Mouse (Mus musculus) left cerebral cortex, postnatal 10 days (tissue): ENCODE results near the gene Nr3c2. TPM values are rescaled to one million over a fixed set of nuclear protein-coding genes. Genes with fewer than 3 reads are reported as not detected.

Source experiments
- DNase-seq, 2 experiments: peaks; one replicate each; pipeline ENCODE4 v3.0.0; 2021 to 2022; ENCODE audit warnings: low spot score in 2 of 2, mixed read lengths in 1 of 2; ENCODE audit errors: extremely low spot score in 1 of 2
- intact Hi-C: fragments of 180-260 bp; cut with DNase I; formaldehyde crosslinking; loops from one replicate; pipeline ENCODE4 v1.15.1; 2025
- total RNA-seq, 2 experiments: library from RNA; stranded (reverse); gene quantifications; 2 replicates each; pipeline ENCODE4 v1.2.3; 2021

Nr3c2 gene
- total RNA-seq, 2 experiments from 2014 or later = 22.3 to 23.8 TPM

DNA sequence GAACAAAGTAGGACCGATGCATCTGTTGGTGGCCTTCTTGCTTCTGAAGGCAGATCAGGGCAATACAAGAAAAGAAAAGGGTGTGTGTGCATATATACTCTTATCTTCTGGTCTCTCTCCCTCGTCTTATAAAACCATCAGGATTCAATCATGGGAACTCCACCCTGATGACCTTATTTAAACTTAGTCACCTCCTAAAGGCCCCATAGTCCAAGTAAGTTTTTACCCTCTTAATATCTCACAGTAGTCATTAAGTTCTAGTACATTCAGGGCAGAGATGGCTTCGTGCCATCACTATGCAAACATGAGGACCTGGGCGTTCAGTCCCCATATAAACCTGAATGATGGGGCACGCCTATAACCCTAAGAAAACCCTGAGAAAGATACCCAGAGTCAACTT is 29.6 kb downstream of the Nr3c2 start:
- DNase-seq = no peak
- intact Hi-C loops = no loop called here

DNA sequence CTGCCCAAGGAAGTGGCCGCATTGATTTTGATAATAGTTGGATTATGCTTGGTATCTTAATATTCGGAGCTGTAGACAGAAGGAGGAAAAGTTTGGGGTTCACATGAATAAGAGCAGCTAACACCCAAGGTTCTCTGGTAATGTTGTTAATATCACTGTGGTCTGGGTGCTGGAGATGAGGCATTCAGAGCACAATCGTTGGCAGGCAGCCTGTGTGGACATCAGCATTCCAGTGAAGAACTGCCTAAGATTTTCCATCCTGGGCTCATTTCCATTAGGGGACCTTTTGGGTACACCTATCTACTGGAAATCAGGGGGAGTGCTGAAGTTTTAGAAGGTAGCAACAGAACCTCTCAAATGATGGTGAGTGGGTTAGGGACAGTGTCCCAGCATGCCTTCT is 65.8 kb downstream of the Nr3c2 start:
- no peak for DNase-seq
- intact Hi-C loops = no loop called here

DNA sequence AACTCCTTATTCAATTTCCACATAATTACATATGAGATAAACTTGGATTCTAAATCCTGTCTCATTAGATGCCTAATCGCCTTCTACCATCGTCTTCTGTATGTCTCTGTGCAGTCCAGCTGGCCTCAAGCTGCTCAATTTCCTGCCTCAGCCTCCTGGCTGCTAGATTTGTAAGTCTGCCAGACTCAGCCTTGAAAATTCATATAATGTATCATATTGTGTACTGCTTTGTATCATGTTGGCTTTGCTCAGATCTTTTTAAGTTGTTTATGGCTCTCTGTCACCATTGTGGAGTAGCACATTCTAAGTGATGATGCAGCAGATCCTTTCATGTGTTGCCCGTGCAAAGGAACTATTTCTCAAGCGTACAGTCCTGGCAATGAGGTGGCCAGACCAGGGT is 71.9 kb downstream of the Nr3c2 start:
- DNase-seq = no peak
- intact Hi-C loops = no loop called here

DNA sequence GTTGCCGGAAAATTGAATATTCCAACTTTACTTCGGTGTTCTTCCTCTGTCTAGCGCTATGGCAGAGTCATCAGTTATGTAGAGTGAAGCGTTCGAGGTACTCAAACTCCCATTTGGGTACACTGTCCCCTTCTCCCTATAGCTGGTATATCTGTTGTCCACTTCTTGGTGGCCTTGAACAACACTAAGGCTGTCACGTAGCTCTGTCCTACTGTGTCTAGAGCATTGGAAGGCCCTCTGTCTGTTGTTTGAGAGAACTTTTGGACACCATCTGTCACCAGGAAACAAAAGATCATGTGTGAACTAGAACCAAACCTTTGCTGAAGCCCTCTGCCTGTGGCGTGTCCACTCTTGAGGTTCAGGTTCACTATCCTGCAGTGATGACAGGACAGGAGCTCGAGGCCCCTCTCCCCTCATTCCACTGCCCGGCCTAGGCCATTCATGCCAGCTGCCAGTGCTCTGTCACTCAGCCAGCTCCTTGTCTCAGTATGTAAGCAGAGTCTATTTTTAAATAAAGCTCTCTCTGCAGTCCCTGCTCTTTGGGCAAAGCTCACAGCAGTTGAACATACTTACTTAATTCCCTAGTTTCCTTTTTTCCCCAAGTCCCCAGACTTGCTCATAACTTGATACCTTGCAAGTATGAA is 72.6 kb downstream of the Nr3c2 start:
- intact Hi-C loops = no loop called here
- DNase-seq = no peak

DNA sequence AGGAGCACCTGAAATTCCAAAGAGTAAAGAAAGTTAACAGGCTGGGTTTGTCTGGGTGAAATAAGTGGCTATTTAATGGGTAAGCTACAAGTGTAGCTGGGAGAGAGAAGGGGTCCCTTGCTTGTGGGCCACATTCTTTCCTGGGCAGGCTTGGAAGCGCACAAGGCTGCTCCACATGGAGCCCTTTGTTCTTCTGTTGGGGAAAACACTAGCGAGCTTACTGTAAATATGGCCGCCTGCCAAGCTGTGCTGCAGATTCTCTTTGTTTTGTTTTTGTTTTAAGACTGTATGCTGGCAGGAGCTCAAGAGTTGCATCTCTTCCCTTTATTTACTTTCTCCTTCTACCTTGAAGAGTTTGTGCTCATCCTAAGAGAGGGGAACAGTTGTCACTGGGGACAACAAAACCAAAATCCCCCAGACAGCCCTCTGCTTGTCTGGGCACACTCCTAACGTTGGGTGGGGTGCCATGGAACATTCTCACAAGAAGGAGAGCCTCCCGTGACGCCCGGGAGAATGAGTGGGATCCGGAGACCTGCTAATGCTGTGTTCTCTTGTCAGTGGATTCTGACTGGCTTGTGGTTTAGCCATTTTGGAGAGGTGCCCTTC is 73.8 kb downstream of the Nr3c2 start:
- intact Hi-C loops = no loop called here
- DNase-seq = peak in 1 of 2 experiments; percentile 88

DNA sequence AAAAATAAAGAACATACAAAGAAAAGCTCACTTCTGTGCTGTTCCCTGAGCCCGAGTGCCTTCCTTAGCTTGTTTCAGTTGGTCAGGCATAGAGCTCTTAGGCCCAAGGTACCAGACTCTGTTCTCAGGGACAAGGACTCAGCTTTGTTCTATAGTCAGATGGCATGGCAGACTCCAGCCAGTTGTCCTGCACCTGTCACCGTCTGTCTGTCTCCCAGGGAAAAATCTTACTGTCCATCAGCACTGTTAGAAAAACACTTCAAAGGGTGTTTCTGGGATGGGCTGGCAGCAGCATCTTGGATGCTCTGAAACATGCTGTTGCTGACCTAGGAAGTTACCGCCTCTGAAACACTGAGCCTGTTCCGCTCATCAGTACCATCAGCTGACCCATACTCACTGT is 78.7 kb downstream of the Nr3c2 start:
- intact Hi-C loops = no loop called here

DNA sequence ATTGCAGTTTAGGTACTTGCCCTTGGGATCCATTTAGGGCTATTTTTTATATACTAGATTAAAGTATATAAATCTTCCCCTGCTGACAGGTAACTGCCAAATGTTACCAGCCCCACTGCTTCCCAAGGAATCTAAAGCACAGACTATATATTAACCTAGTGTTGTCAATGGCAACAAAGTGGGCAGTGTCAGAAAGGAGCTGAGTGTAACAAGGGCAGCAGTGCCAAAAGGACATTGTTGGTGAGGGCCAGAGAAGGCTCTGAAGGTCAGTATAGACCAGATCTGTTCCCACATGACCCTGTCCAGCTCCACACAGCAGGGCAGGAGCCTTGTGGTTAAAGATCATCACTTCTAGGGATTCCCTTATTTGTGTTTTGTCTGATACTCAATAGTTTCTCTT is 84.8 kb downstream of the Nr3c2 start:
- DNase-seq = no peak
- intact Hi-C loops = no loop called here

More for the DNA sequence above, 78.7 kb downstream of the Nr3c2 start:
- DNase-seq = no peak

DNA sequence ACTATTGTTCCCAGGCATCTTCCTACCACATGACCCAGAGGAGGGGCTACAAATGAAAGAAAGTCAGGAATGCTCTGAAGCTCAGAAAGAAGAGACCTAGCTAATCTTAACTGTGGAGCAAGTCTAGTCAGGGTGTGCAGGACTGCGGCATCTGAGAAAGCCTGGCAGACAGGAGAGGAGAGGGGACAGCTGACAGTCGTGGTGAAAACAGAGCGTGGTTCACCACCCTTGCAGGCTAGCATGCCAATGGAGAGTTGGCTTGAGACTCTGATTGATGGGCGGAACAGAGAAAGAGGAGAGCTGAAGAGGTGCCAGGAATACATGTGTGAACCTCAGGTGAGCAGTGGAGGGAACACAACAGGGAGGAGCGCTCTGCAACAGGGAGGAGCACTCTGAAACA is 85.6 kb downstream of the Nr3c2 start:
- intact Hi-C loops = no loop called here
- DNase-seq = no peak

DNA sequence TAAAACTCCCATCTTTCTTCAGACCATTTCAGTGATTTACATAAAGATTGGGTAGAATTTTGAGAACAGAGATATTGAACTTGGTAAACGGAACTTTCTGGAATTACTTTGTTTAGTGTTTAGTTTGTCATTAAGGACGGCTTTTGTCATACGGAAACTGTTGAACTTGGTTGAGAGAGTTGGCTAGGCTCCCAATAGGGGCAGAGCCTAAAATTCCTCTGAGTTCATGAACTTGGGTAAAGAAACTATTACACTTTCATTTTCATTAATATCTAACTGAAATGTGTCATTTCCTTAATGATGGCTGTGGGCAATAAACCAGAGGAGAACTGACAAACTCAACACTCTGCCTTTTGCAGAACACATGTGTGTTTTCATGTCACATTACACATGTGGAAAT is 88.6 kb downstream of the Nr3c2 start:
- no peak for DNase-seq
- intact Hi-C loops = no loop called here

DNA sequence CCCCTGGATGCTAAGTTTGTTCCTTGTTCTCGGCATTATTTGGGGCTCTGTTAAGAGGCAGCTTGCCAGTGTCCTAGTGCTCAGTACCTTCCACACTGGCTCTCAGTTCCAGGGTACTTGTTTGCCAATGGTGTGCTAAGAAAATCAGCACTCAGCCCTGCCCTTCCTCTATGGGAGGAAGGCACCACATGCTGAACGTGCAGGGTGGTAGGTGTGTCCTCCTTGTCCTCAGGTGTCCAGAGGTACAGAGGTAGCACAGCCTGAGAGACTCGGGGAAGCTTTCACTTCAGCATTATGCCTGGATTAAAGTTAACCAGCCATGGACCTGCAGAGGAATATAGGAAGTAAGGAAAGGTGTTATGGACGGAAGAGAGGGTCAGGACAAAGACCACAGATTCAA is 99.0 kb downstream of the Nr3c2 start:
- DNase-seq = no peak
- intact Hi-C loops = no loop called here

DNA sequence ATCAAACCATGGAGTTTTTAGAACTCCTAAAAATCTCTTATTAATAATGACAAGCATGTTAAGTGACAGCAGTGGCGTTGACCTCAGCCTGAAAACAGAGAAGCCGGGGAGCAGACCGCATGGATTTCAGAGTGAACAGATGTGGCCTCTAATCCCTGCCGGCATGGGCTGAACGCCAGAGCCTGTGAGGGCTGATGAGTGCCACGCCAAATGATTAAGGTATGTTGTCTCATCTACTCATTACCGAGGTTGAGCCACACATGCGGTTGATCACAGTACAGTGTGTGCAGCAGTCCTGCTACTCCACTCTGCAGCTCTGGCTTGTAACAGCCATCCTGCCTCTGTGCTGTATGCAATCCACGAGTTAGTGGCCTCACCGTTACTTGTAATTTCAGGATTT is 110.2 kb downstream of the Nr3c2 start:
- intact Hi-C loops = no loop called here

DNA sequence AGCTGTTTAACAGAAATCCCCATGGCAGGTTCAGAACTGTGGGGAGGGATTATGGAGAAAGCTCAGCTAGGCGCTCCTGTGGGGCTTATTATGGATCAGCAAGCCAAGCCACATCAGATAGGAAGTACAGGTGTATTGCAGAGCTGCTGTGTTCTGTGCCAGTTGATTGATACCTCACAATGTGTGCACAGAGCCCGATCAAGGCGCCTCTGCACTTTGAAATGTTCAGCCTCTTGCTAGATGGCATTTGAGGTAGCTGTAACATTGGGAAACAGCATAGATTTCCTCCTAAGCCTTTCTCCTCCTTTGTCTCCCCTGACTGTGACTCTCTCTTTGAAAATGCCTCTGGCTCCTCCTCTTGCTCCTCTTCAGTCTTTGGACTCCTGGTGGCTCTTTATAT is 112.7 kb downstream of the Nr3c2 start:
- no peak for DNase-seq
- intact Hi-C loops = no loop called here

More for the DNA sequence above, 110.2 kb downstream of the Nr3c2 start:
- DNase-seq = peak in 1 of 2 experiments; percentile 19

DNA sequence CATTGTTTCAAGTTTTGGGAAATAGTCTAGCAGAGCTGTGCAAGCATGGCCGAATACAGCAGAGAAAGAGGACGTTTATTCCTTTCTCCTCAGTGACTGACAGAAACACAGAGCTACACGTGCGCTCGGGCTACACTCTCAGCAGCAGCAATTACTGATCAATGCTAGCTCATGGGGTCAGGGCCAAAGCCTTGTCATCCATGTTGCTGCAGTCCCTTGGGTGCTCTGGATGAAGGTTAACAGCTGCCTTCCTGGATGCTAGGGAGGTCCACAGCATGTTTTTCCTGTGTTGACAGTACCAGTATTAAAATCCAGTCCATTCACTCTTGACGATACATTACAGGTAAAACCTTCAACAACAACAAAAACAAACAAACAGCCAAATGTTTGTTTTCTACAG is 113.4 kb downstream of the Nr3c2 start:
- intact Hi-C loops = no loop called here
- DNase-seq = no peak

DNA sequence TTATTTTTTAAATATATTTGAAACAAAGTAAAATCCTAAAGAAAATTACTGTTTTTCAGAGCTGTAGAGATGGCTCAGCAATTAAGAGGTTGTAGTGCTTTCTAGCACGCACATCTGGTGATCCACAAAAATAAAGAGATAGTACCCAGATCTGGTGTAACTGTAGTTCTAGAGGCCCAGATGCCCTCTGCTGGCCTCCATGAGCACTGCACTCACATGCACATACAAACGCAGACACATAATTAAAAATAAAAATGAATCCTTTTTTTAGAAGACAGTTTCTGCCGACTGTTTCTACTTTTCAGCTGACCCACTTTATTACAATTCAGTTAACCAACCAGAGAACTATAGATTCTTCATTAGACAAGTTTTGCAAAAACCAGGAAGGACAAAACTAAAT is 117.5 kb downstream of the Nr3c2 start:
- no peak for DNase-seq
- intact Hi-C loops = no loop called here

DNA sequence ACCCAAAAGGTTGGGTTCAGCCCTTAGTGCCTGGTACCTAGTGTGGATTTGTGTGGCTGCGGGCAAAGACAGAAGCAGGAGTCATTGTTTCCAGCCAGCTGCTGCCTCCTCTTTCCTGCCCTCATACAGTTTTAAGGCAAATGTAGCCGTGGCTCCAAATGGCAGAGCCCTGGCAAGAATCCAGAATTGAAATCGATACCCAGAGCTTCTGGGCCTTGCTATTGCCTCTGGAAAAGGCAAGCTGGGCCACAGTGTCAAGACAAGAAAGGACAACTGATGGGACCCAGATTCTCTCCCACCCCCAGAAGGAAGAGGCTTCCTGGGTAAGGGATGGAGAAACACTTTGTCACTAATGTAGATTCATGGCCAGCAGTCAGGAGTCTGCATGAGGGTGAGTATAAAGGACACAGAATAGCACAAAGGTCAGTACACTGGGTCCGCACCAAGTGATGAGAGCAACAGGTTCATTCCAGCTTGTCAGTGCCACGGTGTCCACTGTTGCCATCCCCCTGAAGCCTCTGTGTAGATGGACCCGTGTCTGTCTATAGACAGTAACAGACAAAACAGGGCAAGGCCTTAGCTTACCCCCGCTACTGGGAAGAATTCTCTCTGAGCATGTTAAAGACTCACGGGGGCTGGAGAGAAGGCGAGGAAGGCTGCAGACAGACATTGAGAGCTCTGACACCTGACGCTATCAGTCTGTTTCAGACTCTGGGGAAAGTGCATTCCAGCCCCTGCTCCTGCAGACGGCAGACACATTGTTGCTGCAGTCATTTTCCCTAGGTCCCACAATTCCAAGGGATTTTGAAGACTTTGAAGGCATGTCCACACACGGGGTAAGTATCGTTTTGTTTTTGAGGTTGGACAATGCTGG is 124.8 kb downstream of the Nr3c2 start:
- intact Hi-C loops = no loop called here
- DNase-seq = no peak

DNA sequence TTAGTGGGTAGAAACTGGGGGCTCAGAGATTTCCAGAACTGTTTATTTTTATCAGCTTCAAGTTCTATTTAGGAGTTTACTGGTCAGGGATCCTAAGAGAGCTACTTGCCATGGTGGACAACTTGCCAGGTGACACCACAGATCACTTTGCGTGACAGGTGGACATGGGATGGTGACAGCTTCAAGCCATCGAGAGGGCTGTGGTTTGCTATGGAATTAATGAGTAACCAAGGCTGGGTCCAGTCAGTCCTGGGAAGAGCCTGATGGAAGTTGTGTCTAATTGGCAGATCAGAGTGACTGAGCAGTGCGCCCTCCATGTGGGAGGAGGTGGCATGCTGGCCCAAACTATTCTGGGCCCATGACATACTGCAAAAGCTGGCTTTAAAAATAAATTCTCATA is 132.0 kb downstream of the Nr3c2 start:
- DNase-seq = no peak
- intact Hi-C loops = no loop called here

DNA sequence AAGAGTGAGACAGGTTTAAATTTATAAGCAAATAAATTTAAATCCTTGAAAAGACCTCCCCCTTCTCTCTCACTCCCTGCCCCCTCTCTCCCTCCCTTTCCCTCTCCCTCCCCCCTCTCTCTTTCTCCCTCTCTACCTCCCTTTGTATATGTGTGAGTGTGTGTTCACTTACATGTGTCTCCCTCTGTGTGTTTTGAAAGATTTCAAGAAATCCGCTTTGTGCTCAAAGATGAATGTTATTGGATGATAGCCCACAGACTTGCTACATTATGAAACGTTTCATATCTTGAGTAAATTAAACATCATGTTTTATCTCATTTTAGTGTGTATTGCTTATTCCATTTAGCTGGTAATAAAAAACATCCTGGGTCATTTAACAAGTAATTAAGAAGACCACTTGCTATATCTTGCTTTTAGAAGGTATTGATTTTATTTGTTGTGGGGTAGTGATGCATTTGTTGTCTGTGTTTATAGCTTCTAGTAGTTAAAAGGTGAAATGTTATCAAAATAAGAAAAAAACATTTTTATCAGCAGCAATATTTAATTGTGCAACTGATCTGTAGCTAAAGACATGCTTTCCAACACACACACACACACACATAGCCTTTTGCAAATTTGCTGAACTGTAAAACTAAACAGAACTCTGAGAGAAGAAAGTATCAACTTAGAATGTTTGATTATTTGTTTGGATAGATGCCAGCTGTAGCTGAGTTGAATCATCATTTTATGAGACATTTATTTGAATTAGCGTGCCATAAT is 134.6 kb downstream of the Nr3c2 start:
- intact Hi-C loops = no loop called here
- no peak for DNase-seq

DNA sequence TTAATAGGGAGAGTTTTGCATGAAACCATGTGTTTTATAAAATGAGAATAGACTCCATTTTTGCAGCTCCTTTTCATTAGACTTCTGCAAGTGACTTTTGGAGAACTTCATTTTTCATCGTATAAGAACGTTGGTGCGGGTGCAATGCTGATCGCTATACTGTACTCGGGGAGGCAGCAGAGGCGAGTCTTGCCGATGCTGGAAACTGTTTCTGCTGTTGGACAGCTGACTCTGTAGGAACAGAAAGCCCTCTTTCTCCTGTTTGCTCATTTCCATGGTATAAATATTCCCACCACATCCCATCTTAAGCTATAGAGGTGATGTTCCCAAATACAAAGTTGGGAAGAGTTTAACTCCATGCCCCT is 135.2 kb downstream of the Nr3c2 start:
- no peak for DNase-seq
- intact Hi-C loops = no loop called here

DNA sequence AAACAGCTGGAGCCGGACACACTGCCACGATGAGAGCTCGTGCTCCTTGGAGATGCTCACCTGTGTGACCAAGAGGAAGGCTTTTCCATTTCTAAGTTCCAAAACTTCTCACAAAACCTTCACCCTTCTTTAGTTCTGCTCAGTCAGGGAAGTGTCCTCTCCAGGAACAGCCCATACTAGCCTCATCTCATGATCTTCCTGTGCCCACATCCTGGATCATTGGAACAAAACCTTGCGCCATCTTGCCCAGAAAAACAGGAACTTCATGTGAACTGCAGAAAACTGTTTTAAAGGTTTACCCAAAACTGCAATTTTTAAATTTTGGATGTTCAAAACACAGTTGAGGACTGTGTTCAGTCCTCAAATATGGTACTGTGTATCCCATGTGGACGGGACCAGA is 142.0 kb downstream of the Nr3c2 start:
- intact Hi-C loops = no loop called here
- no peak for DNase-seq

DNA sequence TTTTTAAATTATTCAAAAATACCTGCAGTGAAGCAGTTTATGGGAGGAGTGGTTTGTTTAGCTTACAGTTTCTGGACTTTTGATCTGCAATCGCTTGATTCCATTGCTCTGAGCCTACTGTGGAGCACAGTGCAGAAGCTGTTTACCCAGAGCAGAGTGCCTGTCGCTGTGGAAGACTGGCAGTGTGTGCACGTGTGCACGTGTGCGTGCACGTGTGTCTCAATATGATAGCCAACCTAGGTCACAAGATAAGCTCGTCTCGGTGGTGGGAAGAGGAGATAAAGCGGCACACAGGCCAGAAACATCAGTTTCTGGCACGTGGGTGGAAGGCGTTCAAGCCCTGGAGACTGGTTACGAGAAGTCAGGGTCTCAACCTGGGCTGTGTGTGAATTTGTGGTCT is 145.6 kb downstream of the Nr3c2 start:
- intact Hi-C loops = no loop called here
- DNase-seq = no peak
